Mouse (Mus musculus) midbrain, embryonic 11.5 days (tissue): Measurements from ENCODE around the gene Zp3. TPM values are rescaled to one million over a fixed set of nuclear protein-coding genes. Genes with fewer than 3 reads are reported as not detected.

Source experiments
- ATAC-seq: fragments of 200-750 bp; cut with Nextera tagmentation; 2 replicates; pipeline ENCODE4 v1.8.0; 2017; ENCODE audit warnings: moderate TSS enrichment, moderate library complexity; ENCODE audit not compliant: low FRiP score
- DNase-seq: peaks from one replicate; pipeline ENCODE4 v3.0.0; 2015; ENCODE audit warnings: low spot score; ENCODE audit errors: missing footprints
- H3K27ac ChIP-seq: fragments of 300-500 bp; sonication (generic); 2 replicates; pipeline ENCODE4 v1.5.1; 2014; ENCODE audit warnings: low read depth, low read length
- H3K27me3 ChIP-seq: fragments of 300-500 bp; sonication (generic); 2 replicates; pipeline ENCODE4 v1.6.1; 2014; ENCODE audit warnings: mild to moderate bottlenecking, low read length, moderate library complexity, mixed read lengths; ENCODE audit not compliant: control insufficient read depth, insufficient read depth
- H3K36me3 ChIP-seq: fragments of 300-500 bp; sonication (generic); 2 replicates; pipeline ENCODE4 v1.6.1; 2014; ENCODE audit warnings: mild to moderate bottlenecking, low read length, moderate library complexity, mixed read lengths; ENCODE audit not compliant: control insufficient read depth, insufficient read depth
- H3K4me1 ChIP-seq: fragments of 300-500 bp; sonication (generic); 2 replicates; pipeline ENCODE4 v1.6.1; 2014; ENCODE audit warnings: low read length; ENCODE audit not compliant: control insufficient read depth, insufficient read depth
- H3K4me2 ChIP-seq: fragments of 300-500 bp; sonication (generic); 2 replicates; pipeline ENCODE4 v1.6.1; 2014; ENCODE audit warnings: mild to moderate bottlenecking, moderate library complexity
- H3K4me3 ChIP-seq: fragments of 300-500 bp; sonication (generic); 2 replicates; pipeline ENCODE4 v1.5.1; 2014; ENCODE audit warnings: low read depth, low read length
- H3K9ac ChIP-seq: fragments of 300-500 bp; sonication (generic); 2 replicates; pipeline ENCODE4 v1.6.1; 2014; ENCODE audit warnings: low read length
- H3K9me3 ChIP-seq: fragments of 300-500 bp; sonication (generic); 2 replicates; pipeline ENCODE4 v1.6.1; 2016; ENCODE audit warnings: low read length; ENCODE audit not compliant: control insufficient read depth
- WGBS: fragments of 180-500 bp; shearing (Covaris S2); extraction: QIAGEN DNeasy Blood & Tissue Kit; methylation state at CpG from one replicate; pipeline ENCODE4 v1.1.7; 2014; 5-methylcytosine and 5-hydroxymethylcytosine counted together
- polyA plus RNA-seq: library from polyadenylated mRNA; unstranded; fragments of >200 nt; fragmentation: Nextera tagmentation; extraction: Ambion mirVana; gene quantifications from 2 replicates; pipeline ENCODE4 v1.2.1, GENCODE M21; 2014

Gene Zp3
- polyA plus RNA-seq, 1 experiment from 2014 or later = not detected

DNA sequence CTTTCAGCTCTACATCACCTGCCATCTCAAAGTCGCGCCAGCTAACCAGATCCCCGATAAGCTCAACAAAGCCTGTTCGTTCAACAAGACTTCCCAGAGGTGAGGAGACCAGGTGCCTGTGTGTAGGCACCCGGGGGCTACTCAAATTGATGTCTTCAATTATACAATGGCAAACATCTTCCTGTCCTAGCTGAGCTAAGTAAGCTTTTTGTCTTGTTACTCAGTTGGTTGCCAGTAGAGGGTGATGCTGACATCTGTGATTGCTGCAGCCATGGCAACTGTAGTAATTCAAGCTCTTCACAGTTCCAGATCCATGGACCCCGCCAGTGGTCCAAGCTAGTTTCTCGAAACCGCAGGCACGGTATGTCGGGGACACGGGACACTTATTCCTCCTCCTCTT, 7.3 kb downstream of the Zp3 start:
- H3K4me2 ChIP-seq = no peak overlapping the region

DNA sequence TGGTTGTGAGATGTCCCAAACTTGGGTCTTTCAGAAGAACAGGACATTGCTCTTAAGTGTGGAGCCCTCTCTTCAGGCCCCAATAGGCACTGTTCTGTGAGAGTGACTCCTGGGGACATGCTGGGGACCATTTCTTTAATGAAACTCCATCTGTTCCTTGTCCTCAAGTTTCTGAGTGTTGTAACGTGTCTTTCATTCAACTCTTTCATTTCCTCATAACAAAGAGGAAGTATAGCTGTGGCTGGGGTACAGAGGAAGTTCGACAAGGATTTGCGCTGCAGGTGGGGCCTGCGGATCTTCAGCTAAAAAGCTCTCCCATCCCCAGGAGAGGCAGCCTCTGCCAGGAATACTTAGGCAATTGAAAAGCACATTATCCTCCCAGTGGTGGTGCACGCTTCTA, 10.7 kb downstream of the Zp3 start:
- Histone ChIP-seq H3K4me1 (peaks cover 3% of the 10 kb centered on the region), H3K27me3 (no peaks in the 10 kb centered on the region), H3K27ac (no peak overlapping the region), H3K36me3 (no peaks in the 10 kb centered on the region), H3K4me3 (no peak overlapping the region), H3K4me2 (no peak overlapping the region), H3K9ac (no peak overlapping the region), H3K9me3 (no peaks in the 10 kb centered on the region)
- no peak for DNase-seq
- whole genome bisulfite sequencing = 72% methylated on average over 5 of the region's 5 CpGs
- no peak for ATAC-seq

More for the DNA sequence above, 7.3 kb downstream of the Zp3 start:
- no peak for ATAC-seq
- H3K36me3 ChIP-seq = no peaks in the 10 kb centered on the region
- no peak overlapping the region for H3K27ac ChIP-seq
- H3K4me1 ChIP-seq = no peaks in the 10 kb centered on the region
- H3K27me3 ChIP-seq = no peaks in the 10 kb centered on the region
- H3K9ac ChIP-seq = no peak overlapping the region
- 57% methylated on average over 11 of the region's 11 CpGs for WGBS
- no peaks in the 10 kb centered on the region for H3K9me3 ChIP-seq
- no peak for DNase-seq
- H3K4me3 ChIP-seq = no peak overlapping the region

DNA sequence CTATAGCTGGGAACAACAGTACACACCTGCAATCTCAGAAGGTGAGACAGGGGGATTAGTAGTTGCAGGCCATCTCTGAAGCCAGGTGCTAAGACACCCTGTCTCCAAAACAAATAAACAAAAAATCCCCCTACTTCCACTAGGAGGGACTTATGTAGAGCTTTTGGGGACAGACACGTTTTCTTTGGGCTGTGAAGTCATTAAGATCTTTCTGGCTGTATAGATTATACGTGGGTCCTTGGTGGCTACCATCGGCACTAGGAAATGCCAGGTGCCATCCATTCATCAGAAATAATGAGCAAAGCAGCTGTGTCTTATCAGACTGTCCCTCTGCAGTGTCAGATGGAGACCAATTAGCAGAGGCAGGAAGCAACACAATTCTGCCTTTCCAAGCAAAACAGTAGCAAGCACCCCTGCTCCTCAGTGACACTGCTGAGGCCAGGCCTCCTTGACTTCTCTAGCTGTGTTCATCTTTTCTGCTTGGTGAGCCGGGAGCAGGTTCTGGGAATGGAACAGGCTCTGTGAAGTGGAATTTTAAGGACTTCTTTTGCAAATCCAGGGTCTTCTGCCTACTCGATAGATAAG, 13.6 kb downstream of the Zp3 start:
- Histone ChIP-seq H3K4me1 (peaks cover 6% of the 10 kb centered on the region), H3K4me3 (no peak overlapping the region), H3K9ac (no peak overlapping the region), H3K27ac (no peak overlapping the region), H3K4me2 (no peak overlapping the region), H3K27me3 (no peaks in the 10 kb centered on the region), H3K36me3 (peaks cover 4% of the 10 kb centered on the region; the same call in 1 of the 2 replicates), H3K9me3 (no peaks in the 10 kb centered on the region)
- 78% methylated on average over 5 of the region's 5 CpGs for WGBS
- DNase-seq = no peak
- ATAC-seq = no peak

DNA sequence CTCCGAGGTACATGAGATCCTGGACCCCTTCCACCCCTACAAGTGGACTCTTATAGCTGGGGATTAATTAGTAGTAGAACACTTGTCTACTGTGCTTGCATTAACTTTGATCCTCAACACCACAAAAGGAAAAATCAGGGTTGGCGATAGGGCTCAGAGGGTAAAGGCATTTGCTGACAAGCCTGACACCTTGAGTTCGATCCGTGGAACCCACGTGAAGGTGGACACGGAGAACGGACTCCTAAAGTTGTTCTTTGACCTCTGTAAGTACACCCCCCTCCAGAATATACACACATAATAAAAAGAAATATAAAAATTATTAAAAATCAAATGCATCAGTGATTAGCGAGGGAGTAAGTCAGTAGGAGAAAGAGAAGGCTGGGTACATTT, 14.4 kb downstream of the Zp3 start:
- ATAC-seq (peak; percentile 28; the same call in 1 of the 2 replicates), DNase-seq (no peak)
- Histone ChIP-seq H3K4me1 (peaks cover 6% of the 10 kb centered on the region), H3K9ac (no peak overlapping the region), H3K36me3 (peaks cover 8% of the 10 kb centered on the region; the same call in 1 of the 2 replicates), H3K27ac (no peak overlapping the region), H3K9me3 (no peaks in the 10 kb centered on the region), H3K27me3 (no peaks in the 10 kb centered on the region), H3K4me2 (no peak overlapping the region), H3K4me3 (peak overlapping the region; percentile 73)
- 69% methylated on average over 8 of the region's 8 CpGs for WGBS

DNA sequence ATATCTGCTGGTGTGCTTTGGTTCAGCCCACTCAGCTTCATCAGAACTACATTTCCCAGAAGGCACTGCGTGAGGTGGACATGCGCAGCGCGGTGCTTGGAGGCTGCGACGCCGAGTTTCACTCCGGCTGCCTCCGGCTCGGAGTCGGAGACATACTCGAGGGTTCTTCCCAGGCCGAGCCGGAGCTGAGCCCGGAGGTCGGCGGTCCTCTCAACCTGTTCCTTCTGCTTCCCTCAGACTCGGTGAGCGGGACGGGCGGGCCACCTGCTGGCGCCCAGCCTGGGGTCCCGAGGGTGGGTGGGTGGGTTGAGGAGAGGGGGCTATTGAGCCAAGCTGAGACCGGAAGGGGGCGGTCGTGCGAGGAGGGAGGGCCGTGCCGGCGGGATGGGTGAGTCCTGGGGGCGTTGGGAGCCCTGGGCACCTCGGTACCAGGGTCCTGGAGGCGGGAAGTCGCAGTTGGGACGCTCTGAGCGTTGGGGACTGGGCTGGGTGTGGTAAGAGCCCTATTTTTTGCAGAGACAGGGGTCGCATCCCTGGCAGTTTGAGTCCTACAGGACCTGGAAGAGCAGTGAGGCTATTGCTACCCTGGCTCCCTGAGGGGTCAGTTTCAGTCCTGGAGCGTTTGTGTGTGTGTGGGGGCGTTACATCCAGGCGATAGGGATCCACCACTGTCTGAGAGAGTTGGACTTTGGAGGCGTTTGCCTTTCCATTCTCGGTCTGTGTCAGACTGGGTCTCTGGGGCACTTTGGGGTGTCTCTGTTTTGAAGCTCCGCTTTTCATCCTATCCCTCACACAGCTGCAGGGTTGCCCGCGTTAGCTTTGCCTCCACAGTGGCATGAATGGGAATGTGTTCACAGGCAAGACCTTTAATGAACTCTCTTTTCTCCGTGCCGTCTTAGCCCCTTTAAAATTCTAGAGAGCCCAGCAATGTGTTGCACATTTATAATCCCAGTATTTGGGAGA, 15.1 kb downstream of the Zp3 start, which contains the start of gene Dtx2:
Gene Dtx2, plus strand, starts transcription at position 76 of the 963 bp plus-strand sequence.
- Histone ChIP-seq H3K27ac (peak within 1 kb of the TSS; percentile 54; the same call in 1 of the 2 replicates), H3K4me2 (peak within 1 kb of the TSS; percentile 77), H3K9ac (peak within 1 kb of the TSS; percentile 81), H3K4me1 (peaks cover 6% of the 10 kb centered on the region), H3K9me3 (no peaks in the 10 kb centered on the region), H3K4me3 (peak within 1 kb of the TSS; percentile 73), H3K36me3 (peaks cover 8% of the 10 kb centered on the region; the same call in 1 of the 2 replicates), H3K27me3 (no peaks in the 10 kb centered on the region)
- peak; percentile 98 for DNase-seq
- WGBS = 1% methylated on average over 47 of the region's 47 CpGs
- ATAC-seq = peak; percentile 94

DNA sequence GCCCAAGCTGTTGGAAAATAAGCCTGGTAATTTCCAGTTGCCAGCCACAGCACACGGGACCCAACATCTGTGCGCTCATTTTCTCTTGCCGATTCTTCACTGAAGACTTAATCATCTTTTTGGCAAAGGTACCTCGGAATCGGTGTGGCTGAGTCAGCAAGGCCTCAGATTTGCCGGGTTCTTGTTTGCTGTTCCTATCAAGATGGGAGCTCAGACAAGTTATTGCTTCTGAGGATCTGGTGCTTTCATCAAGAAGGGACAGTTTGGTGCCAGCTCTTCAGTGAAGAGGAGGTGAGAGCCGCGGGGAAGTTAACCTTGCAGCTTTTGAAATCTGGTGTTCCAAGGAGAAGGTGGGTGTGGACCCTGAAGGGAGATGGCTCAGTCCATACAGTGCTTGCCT, 16.3 kb downstream of the Zp3 start:
- H3K36me3 ChIP-seq = peaks cover 8% of the 10 kb centered on the region; the same call in 1 of the 2 replicates
- 94% methylated on average over 8 of the region's 8 CpGs for WGBS
- no peak overlapping the region for H3K4me3 ChIP-seq
- no peak overlapping the region for H3K9ac ChIP-seq
- DNase-seq = no peak
- no peak overlapping the region for H3K4me2 ChIP-seq
- H3K4me1 ChIP-seq = peaks cover 6% of the 10 kb centered on the region
- no peaks in the 10 kb centered on the region for H3K27me3 ChIP-seq
- ATAC-seq = no peak
- H3K27ac ChIP-seq = no peak overlapping the region
- H3K9me3 ChIP-seq = no peaks in the 10 kb centered on the region

DNA sequence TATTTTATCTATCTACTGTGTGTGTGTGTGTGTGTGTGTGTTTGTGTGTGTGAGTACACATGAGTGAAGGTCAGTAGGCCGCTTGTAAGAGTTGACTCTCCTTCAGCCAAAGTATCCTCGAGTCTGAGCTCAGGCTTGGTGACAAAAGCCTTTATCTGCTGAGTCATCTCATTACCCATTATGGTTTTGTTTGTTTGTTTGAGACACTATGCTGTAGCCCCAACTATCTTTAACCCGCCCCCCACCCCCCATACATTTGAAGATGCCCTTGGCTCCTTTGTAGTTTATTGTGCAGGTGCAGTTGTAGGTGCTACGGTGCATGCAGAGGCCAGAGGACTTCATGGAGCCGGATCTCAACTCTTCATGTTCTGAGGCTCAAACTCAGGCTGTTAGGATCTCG, 21.3 kb downstream of the Zp3 start:
- peaks cover 8% of the 10 kb centered on the region; the same call in 1 of the 2 replicates for H3K36me3 ChIP-seq
- ATAC-seq = no peak
- WGBS = 93% methylated on average over 6 of the region's 6 CpGs

DNA sequence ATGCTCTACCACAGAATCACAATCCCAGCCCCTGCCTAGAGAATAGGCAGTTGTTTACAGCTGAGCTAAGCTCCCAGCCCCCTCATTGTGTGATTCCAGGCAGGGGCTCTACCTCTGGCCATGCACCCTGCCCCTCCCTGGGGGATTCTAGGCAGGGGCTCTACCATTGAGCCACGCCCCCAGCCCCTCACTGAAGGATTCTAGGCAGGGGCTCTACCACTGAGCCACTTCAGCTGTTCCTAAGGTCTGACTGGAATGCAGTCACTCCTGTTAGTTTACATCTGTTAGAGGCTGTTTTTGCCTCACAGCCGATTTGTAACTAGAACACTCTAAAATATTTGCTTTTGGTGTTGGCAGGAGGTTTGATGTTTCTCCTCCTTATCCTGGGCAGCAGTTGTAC, 22.4 kb downstream of the Zp3 start:
- Histone ChIP-seq H3K27ac (no peak overlapping the region), H3K27me3 (no peaks in the 10 kb centered on the region), H3K4me3 (no peak overlapping the region), H3K4me1 (no peaks in the 10 kb centered on the region), H3K4me2 (no peak overlapping the region), H3K9me3 (no peaks in the 10 kb centered on the region), H3K9ac (no peak overlapping the region), H3K36me3 (peaks cover 5% of the 10 kb centered on the region; the same call in 1 of the 2 replicates)
- DNase-seq = no peak
- no peak for ATAC-seq
- WGBS = 69% methylated on average over 2 of the region's 2 CpGs

More for the DNA sequence above, 21.3 kb downstream of the Zp3 start:
- Histone ChIP-seq H3K9ac (no peak overlapping the region), H3K27me3 (no peaks in the 10 kb centered on the region), H3K4me3 (no peak overlapping the region), H3K27ac (no peak overlapping the region), H3K9me3 (no peaks in the 10 kb centered on the region), H3K4me1 (no peaks in the 10 kb centered on the region), H3K4me2 (no peak overlapping the region)
- DNase-seq = no peak

DNA sequence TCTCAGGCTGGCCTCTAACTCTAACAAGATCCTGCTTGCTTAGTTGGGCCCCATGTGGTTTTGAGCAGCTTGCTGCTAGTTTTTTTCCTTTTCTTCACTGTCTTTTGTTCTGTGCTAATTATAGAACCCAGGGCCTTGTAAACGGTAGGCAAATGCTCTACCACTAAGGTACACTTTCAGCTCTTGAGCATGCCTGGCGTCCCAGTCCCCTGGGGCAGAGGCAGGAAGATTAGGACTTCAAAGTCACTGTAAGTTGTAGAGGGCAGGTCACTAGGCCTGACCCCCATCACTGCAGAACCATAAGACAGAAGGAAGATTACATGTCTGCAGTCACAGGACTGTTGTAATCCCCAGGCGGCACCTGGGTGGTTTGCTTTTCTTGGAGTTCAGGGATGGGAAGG, 22.9 kb downstream of the Zp3 start:
- DNase-seq (no peak), ATAC-seq (no peak)
- H3K27me3 ChIP-seq = no peaks in the 10 kb centered on the region
- WGBS = 43% methylated on average over 3 of the region's 3 CpGs
- H3K4me1 ChIP-seq = no peaks in the 10 kb centered on the region
- no peak overlapping the region for H3K4me2 ChIP-seq
- H3K27ac ChIP-seq = no peak overlapping the region
- H3K36me3 ChIP-seq = peaks cover 5% of the 10 kb centered on the region; the same call in 1 of the 2 replicates
- H3K4me3 ChIP-seq = no peak overlapping the region
- H3K9me3 ChIP-seq = no peaks in the 10 kb centered on the region
- no peak overlapping the region for H3K9ac ChIP-seq
